Mouse (Mus musculus) MEL-GATA-1-ER (cell line): ENCODE results near the gene Sh3kbp1.
A peak's percentile ranks its signal among the peaks of the same experiment; 100 is the strongest.

Source experiments
- DNase-seq: peaks from one replicate; pipeline ENCODE4 v3.0.0-alpha.2; 2012; ENCODE audit warnings: low read depth; ENCODE audit errors: extremely low read depth

Gene Sh3kbp1

GRCm38 (mm10) chrX:159677585-159678319 lies 50.7 kb downstream of the Sh3kbp1 start:
- DNase-seq: peak; percentile 45

GRCm38 (mm10) chrX:159678320-159678835 lies 51.3 kb downstream of the Sh3kbp1 start:
- DNase-seq: no peak

- no peak for DNase-seq
Observed at GRCm38 (mm10) chrX:159685521-159685920, 58.4 kb downstream of the Sh3kbp1 start.

GRCm38 (mm10) chrX:159686850-159687249 lies 59.8 kb downstream of the Sh3kbp1 start:
- DNase-seq: no peak

GRCm38 (mm10) chrX:159688698-159689097 lies 61.6 kb downstream of the Sh3kbp1 start:
- DNase-seq: no peak

- no peak for DNase-seq
Observed at GRCm38 (mm10) chrX:159689785-159690416, 62.8 kb downstream of the Sh3kbp1 start.

GRCm38 (mm10) chrX:159693126-159693525 lies 66.1 kb downstream of the Sh3kbp1 start:
- DNase-seq: no peak

GRCm38 (mm10) chrX:159696545-159696944 lies 69.5 kb downstream of the Sh3kbp1 start:
- peak; percentile 85 for DNase-seq

GRCm38 (mm10) chrX:159697030-159697454 lies 70.0 kb downstream of the Sh3kbp1 start:
- DNase-seq: no peak

- no peak for DNase-seq
Observed at GRCm38 (mm10) chrX:159702850-159703249, 75.8 kb downstream of the Sh3kbp1 start.

GRCm38 (mm10) chrX:159704381-159705004 lies 77.4 kb downstream of the Sh3kbp1 start:
- DNase-seq: no peak

- DNase-seq: no peak
Observed at GRCm38 (mm10) chrX:159705412-159705811, 78.3 kb downstream of the Sh3kbp1 start.

GRCm38 (mm10) chrX:159708076-159708830 lies 81.2 kb downstream of the Sh3kbp1 start:
- no peak for DNase-seq

GRCm38 (mm10) chrX:159709296-159709695 lies 82.2 kb downstream of the Sh3kbp1 start:
- DNase-seq: no peak

- DNase-seq: no peak
Observed at GRCm38 (mm10) chrX:159711070-159712029, 84.3 kb downstream of the Sh3kbp1 start.

- DNase-seq: no peak
Observed at GRCm38 (mm10) chrX:159713191-159713590, 86.1 kb downstream of the Sh3kbp1 start.

- DNase-seq: no peak
Observed at GRCm38 (mm10) chrX:159721390-159721789, 94.3 kb downstream of the Sh3kbp1 start.

- DNase-seq: no peak
Observed at GRCm38 (mm10) chrX:159731421-159731820, 104.3 kb downstream of the Sh3kbp1 start.

GRCm38 (mm10) chrX:159732845-159733244 lies 105.8 kb downstream of the Sh3kbp1 start:
- no peak for DNase-seq

GRCm38 (mm10) chrX:159733948-159734347 lies 106.9 kb downstream of the Sh3kbp1 start:
- DNase-seq: no peak
